Mouse (Mus musculus): ENCODE measurements around the gene Cryba4.

The Cryba4 gene

GRCm38 (mm10) chr5:112286984-112287641, 34.8 kb upstream of the Cryba4 start:
- no peak for DNase-seq (ENCODE audit: extremely low spot score, low read depth, low spot score)

DNA sequence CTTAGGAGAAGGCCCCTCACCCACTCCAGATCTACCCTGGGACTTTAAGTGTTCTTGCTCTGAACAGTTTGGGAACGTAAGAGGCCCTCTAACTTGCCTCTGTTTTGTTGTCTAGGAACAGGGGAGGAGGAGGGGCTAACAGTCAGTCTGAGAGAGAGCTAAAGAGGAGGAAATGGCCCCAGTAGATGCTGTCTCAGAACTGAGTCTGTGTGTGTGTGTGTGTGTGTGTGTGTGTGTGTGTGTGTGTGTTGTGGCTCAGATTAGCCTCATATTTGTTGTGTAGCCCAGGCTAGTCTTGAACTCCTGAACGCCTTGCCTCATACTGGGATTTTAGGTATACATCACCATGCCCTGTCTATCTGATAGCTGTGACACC, 34.3 kb upstream of the Cryba4 start:
- no peak for DNase-seq (ENCODE audit: extremely low spot score, low read depth, low spot score)

DNA sequence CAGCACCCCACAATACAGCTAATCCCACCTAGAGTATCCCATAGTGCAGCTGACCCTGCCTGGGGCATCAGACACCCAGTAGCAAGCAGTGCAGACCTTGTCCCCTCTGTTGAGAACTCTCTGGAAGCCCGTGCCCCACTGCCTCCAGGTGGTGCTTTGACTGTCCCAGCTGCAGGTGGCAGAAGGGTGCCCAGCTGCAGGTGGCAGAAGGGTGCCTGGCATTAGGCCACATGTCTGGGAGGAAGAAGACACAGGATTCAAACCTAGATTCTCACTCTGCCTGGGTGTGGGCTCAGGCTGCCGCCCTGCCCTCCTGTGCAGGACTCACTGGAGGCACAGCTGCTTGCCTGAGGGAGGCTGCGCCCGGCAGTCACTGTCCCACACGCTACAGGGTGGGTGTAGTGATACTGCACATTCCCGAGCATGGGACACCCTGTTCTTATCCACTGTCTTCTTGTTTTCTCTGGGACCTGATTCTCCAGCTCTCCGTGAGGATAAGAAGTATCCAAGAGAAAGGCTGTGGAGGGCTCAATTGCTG, 33.3 kb upstream of the Cryba4 start:
- DNase-seq (ENCODE audit: extremely low spot score, low read depth, low spot score) = no peak

GRCm38 (mm10) chr5:112284203-112284582, 31.9 kb upstream of the Cryba4 start:
- DNase-seq (ENCODE audit: extremely low spot score, low read depth, low spot score) = no peak

DNA sequence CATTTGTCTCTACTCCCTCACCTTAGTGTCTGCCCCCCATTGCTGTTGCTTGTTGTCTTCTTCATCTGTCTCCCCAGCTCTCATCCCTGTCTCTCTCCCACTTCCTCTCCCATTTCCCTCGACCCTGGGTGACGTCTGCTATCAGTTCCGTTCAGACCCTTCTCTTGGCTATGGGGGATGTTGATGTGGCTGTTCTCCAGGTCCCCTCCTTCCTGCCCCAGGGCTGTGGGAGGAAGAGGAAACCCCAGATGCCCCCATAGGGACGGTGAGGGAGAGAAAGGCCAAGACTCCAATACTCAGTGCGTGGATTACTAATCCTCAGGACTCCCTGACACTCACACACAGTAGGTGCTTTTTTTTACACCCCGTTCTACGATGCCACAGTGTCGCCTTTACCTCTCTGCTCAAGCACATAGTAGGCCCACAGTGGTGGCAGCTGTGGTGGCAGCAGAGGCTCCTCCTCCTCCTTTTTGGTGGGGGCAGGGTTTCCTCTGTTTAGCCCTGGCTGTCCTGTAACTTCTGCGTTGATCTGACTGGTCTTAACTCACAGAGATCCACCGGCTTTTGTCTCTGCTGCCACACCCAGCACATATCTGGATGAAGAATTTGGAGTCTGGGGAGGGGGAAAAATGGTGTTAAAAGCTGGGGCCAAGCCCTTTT, 31.4 kb upstream of the Cryba4 start:
- DNase-seq (ENCODE audit: extremely low spot score, low read depth, low spot score) = no peak

DNA sequence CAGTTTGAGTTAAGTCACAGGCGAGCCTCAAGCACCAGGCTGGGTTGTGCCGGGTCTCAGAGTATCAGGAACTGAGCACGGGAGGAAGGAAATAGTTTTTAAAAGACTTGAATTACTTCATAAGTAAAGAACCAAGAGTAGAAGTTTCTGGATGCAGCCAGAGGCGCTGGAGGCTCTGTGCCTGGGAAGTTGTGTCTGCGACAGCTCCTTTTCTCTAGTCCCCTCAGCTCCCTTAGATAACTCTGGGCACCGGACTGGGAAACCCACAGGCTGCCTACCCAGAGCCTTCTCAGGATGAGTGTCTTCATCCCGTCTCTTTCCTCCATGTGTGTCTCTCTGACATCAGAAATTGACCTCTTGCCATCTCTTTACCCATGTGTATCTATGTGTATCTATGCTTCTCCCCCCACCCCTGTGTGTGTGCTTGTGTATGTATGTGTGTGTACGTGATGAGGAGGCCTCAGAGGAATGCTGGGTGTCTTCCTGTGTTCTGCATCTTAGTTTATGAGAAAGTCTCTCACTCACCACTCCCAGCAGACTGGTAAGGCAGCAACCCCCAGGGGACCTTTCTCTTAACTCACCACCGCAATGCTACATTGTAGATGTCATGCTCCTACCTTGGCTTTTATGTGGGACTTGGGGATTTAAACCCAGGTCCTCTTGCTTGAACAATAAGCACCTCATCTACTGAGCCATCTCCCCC, 30.6 kb upstream of the Cryba4 start:
- DNase-seq (ENCODE audit: extremely low spot score, low read depth, low spot score) = no peak

- DNase-seq (ENCODE audit: extremely low spot score, low read depth, low spot score) = no peak
Measured at GRCm38 (mm10) chr5:112282123-112282779, 29.9 kb upstream of the Cryba4 start.

GRCm38 (mm10) chr5:112281676-112282075, 29.4 kb upstream of the Cryba4 start:
- no peak for DNase-seq (ENCODE audit: extremely low spot score, low read depth, low spot score)

GRCm38 (mm10) chr5:112280863-112281660, 28.7 kb upstream of the Cryba4 start:
- DNase-seq (ENCODE audit: extremely low spot score, low read depth, low spot score) = no peak

GRCm38 (mm10) chr5:112280151-112280550, 27.8 kb upstream of the Cryba4 start:
- no peak for DNase-seq (ENCODE audit: extremely low spot score, low read depth, low spot score)

DNA sequence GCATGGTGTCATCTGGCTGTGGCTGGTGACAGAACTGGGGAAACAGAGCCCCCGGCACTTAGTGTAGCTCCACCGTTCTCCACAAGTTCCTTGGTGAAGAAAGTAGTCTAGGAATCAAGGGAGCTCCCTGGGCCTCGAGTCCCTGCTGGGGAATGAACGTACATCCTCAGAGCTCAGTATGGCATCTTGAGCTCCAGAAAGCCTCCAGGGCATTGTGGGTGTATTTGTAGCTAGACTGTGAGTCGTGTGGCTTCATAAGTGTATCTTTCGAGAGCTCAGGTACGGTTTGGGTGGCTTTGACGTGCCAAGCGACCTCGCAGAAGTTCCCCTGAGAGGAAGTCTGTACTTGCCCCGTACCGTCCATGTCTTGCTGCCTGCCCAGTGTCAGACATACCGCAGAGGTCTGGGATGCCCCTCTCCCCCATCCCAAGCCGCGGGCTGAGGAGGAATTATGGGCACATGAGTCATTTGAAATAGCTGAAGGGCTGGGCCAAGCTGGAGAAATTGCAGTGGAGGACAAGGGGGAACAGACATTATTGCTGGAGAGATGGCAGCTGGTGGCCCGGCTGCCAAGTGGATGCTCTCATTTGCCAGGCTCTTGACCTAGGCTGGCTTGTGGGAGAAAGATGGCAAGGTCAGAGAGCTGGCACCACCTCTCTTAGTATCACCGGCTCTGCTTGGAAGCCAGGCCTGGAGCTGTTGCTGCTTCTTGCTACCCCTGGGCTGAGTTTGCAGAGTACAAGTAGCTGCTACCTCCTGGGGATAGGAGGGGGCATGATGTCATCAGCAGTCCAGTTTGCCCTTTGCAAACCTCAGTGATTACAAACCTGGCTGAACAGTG, 27.1 kb upstream of the Cryba4 start:
- no peak for DNase-seq (ENCODE audit: extremely low spot score, low read depth, low spot score)

- no peak for DNase-seq (ENCODE audit: extremely low spot score, low read depth, low spot score)
Measured at GRCm38 (mm10) chr5:112277906-112278470, 25.7 kb upstream of the Cryba4 start.

DNA sequence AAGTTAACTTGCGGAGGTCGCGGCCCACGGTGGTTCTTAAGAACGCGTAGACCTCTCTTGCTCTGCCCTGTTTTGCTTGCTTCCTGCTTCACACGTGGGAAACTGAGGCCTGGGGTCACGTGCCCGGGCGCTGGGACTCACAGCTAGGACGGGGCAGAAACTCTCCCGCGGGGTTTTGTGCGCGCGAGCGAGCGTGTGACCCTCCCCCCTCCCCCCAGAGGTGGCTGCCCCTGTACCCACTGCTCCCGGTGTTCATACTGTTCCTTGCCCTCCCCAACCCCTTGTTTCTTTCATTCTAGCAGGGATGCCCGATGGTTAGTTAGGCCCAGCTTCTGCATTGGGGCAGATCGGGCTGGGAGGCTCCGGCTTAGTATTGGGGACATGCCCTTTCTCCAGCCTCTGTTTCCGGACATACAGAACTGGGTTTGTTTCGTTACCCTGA, 24.6 kb upstream of the Cryba4 start:
- no peak for DNase-seq (ENCODE audit: extremely low spot score, low read depth, low spot score)

DNA sequence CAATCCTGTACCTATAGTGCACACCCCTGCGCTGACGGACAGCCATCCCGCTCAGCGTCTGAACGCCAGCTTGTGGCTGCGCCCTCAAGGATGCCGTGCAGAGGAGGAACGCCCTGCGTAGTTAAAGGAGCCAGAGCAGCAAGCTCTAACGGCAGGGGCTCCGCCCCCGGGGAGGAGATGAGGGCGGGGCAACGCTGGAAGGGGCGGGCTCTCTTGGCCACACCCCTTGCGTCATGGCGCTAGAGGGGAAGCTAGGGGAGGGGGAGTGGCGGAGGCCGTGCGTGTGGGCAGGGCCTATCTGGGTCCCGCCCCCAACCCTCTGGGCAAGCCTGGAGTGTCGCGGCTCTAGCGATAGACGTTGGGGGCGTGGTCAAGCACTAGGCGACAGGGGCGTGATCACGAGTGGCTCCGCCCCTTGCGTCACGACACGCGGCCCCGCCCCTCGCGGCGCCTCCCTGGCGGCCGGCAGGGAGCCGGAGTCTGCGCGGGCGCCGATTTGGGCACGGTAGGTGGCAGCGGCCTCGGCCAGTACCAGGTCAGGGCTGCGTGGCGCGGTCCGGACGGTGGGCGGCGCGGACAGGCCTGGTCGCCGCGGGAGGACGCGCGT, 24.1 kb upstream of the Cryba4 start, which contains the start of gene Tpst2:
TSS of gene Tpst2 (plus strand) at position 425 of the 607 bp plus-strand sequence.
- peak; percentile 95 for DNase-seq (ENCODE audit: extremely low spot score, low read depth, low spot score)

- DNase-seq (ENCODE audit: extremely low spot score, low read depth, low spot score) = no peak
Measured at GRCm38 (mm10) chr5:112275021-112275804, 22.9 kb upstream of the Cryba4 start.

DNA sequence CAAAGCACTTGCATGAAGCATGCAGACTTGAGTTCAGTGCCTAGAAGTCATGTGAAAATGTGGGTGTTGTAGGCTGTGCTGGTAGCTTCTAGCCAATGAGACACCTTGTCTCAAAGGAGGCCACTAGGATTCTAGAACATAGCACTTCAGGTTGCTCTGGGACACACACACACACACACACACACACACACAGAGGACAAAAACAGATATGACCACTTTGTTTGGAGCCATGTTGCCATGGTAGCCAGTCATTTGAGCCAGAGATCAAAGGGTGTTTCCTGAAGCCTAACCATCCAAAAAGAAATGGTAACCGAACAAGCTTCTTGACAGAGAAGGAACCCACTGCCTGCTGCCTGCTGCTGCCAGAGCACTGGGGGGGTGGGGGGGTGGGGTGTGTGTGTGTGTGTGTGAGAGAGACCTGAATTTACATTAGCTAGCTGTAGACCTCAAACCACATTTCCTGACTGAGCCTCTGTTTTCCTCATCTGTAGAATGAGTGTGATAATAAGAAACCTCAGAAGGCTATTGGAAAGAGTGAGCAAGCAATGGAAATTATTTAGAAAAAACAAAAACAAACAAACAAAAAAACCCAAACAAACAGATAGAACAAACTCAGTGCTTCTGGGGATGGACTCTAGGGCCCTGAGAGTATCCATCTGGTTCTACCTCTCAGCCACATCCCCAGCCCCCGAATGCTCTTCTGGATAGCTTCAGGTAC, 21.6 kb upstream of the Cryba4 start:
- no peak for DNase-seq (ENCODE audit: extremely low spot score, low read depth, low spot score)

- DNase-seq (ENCODE audit: extremely low spot score, low read depth, low spot score) = no peak
Measured at GRCm38 (mm10) chr5:112272934-112273333, 20.6 kb upstream of the Cryba4 start.
